Mouse (Mus musculus): Measurements from ENCODE around the gene Mecom. TPM values are rescaled to one million over a fixed set of nuclear protein-coding genes. Genes with fewer than 3 reads are reported as not detected.

Gene Mecom
- polyA plus RNA-seq, 1 experiment from 2014 or later, result 32.7 TPM

GRCm38 (mm10) chr3:30198227-30198626 is 349.6 kb downstream of the Mecom start:
- Histone ChIP-seq H3K27me3 (ENCODE audit: control insufficient read depth, insufficient read depth, low read length) (no peaks in the 10 kb centered on the region), H3K27ac (ENCODE audit: low read depth, low read length) (no peak overlapping the region), H3K9ac (ENCODE audit: low read length) (no peak overlapping the region), H3K9me3 (ENCODE audit: control insufficient read depth, low read length) (no peaks in the 10 kb centered on the region), H3K4me2 (no peak overlapping the region), H3K4me3 (ENCODE audit: low read depth, low read length) (no peak overlapping the region), H3K36me3 (ENCODE audit: control insufficient read depth, insufficient read depth, low read length) (no peaks in the 10 kb centered on the region), H3K4me1 (ENCODE audit: control insufficient read depth, insufficient read depth, low read length) (no peaks in the 10 kb centered on the region)
- ATAC-seq (ENCODE audit: low FRiP score), result no peak
- 85% methylated on average over 5 of the region's 5 CpGs for WGBS
- DNase-seq (ENCODE audit: low spot score, missing footprints), result no peak

- WGBS, result 91% methylated on average over 3 of the region's 3 CpGs
- ATAC-seq (ENCODE audit: low FRiP score) (no peak), DNase-seq (ENCODE audit: low spot score, missing footprints) (no peak)
- H3K4me3 ChIP-seq (ENCODE audit: low read depth, low read length), result no peak overlapping the region
- H3K9me3 ChIP-seq (ENCODE audit: control insufficient read depth, low read length), result no peaks in the 10 kb centered on the region
- peaks cover 4% of the 10 kb centered on the region for H3K4me1 ChIP-seq (ENCODE audit: control insufficient read depth, insufficient read depth, low read length)
- no peaks in the 10 kb centered on the region for H3K27me3 ChIP-seq (ENCODE audit: control insufficient read depth, insufficient read depth, low read length)
- H3K36me3 ChIP-seq (ENCODE audit: control insufficient read depth, insufficient read depth, low read length), result no peaks in the 10 kb centered on the region
- no peak overlapping the region for H3K4me2 ChIP-seq
- no peak overlapping the region for H3K9ac ChIP-seq (ENCODE audit: low read length)
- H3K27ac ChIP-seq (ENCODE audit: low read depth, low read length), result no peak overlapping the region
These were observed 352.6 kb downstream of the Mecom start for GRCm38 (mm10) chr3:30195186-30195585.

- Histone ChIP-seq H3K9ac (ENCODE audit: low read length) (no peak overlapping the region), H3K4me2 (no peak overlapping the region), H3K27ac (ENCODE audit: low read depth, low read length) (no peak overlapping the region), H3K27me3 (ENCODE audit: control insufficient read depth, insufficient read depth, low read length) (no peaks in the 10 kb centered on the region), H3K4me1 (ENCODE audit: control insufficient read depth, insufficient read depth, low read length) (peaks cover 4% of the 10 kb centered on the region), H3K4me3 (ENCODE audit: low read depth, low read length) (no peak overlapping the region), H3K36me3 (ENCODE audit: control insufficient read depth, insufficient read depth, low read length) (no peaks in the 10 kb centered on the region), H3K9me3 (ENCODE audit: control insufficient read depth, low read length) (no peaks in the 10 kb centered on the region)
- 32% methylated on average over 12 of the region's 12 CpGs for WGBS
- DNase-seq (ENCODE audit: low spot score, missing footprints), result no peak
- no peak for ATAC-seq (ENCODE audit: low FRiP score)
These were observed 355.4 kb downstream of the Mecom start for GRCm38 (mm10) chr3:30192294-30193007.

GRCm38 (mm10) chr3:30189325-30189724 is 358.5 kb downstream of the Mecom start:
- Histone ChIP-seq H3K4me3 (ENCODE audit: low read depth, low read length) (no peak overlapping the region), H3K36me3 (ENCODE audit: control insufficient read depth, insufficient read depth, low read length) (no peaks in the 10 kb centered on the region), H3K27me3 (ENCODE audit: control insufficient read depth, insufficient read depth, low read length) (no peaks in the 10 kb centered on the region), H3K9me3 (ENCODE audit: control insufficient read depth, low read length) (no peaks in the 10 kb centered on the region), H3K4me2 (no peak overlapping the region), H3K4me1 (ENCODE audit: control insufficient read depth, insufficient read depth, low read length) (peaks cover 4% of the 10 kb centered on the region), H3K27ac (ENCODE audit: low read depth, low read length) (no peak overlapping the region), H3K9ac (ENCODE audit: low read length) (no peak overlapping the region)
- no peak for ATAC-seq (ENCODE audit: low FRiP score)
- no peak for DNase-seq (ENCODE audit: low spot score, missing footprints)
- WGBS, result 80% methylated on average over 2 of the region's 2 CpGs

GRCm38 (mm10) chr3:30187812-30188469 is 359.9 kb downstream of the Mecom start:
- no peaks in the 10 kb centered on the region for H3K9me3 ChIP-seq (ENCODE audit: control insufficient read depth, low read length)
- H3K27me3 ChIP-seq (ENCODE audit: control insufficient read depth, insufficient read depth, low read length), result no peaks in the 10 kb centered on the region
- H3K4me2 ChIP-seq, result no peak overlapping the region
- 68% methylated on average over 5 of the region's 5 CpGs for WGBS
- no peaks in the 10 kb centered on the region for H3K36me3 ChIP-seq (ENCODE audit: control insufficient read depth, insufficient read depth, low read length)
- no peak overlapping the region for H3K9ac ChIP-seq (ENCODE audit: low read length)
- DNase-seq (ENCODE audit: low spot score, missing footprints) (no peak), ATAC-seq (ENCODE audit: low FRiP score) (no peak)
- H3K4me3 ChIP-seq (ENCODE audit: low read depth, low read length), result no peak overlapping the region
- H3K27ac ChIP-seq (ENCODE audit: low read depth, low read length), result no peak overlapping the region
- H3K4me1 ChIP-seq (ENCODE audit: control insufficient read depth, insufficient read depth, low read length), result peaks cover 4% of the 10 kb centered on the region

- Histone ChIP-seq H3K4me2 (no peak overlapping the region), H3K4me3 (ENCODE audit: low read depth, low read length) (no peak overlapping the region), H3K27me3 (ENCODE audit: control insufficient read depth, insufficient read depth, low read length) (no peaks in the 10 kb centered on the region), H3K9ac (ENCODE audit: low read length) (no peak overlapping the region), H3K36me3 (ENCODE audit: control insufficient read depth, insufficient read depth, low read length) (no peaks in the 10 kb centered on the region), H3K4me1 (ENCODE audit: control insufficient read depth, insufficient read depth, low read length) (no peaks in the 10 kb centered on the region), H3K27ac (ENCODE audit: low read depth, low read length) (no peak overlapping the region), H3K9me3 (ENCODE audit: control insufficient read depth, low read length) (no peaks in the 10 kb centered on the region)
- 84% methylated on average over 8 of the region's 8 CpGs for WGBS
- no peak for ATAC-seq (ENCODE audit: low FRiP score)
- DNase-seq (ENCODE audit: low spot score, missing footprints), result no peak
These were observed 365.9 kb downstream of the Mecom start for GRCm38 (mm10) chr3:30181807-30182481.

- no peak overlapping the region for H3K27ac ChIP-seq (ENCODE audit: low read depth, low read length)
- no peak overlapping the region for H3K4me3 ChIP-seq (ENCODE audit: low read depth, low read length)
- ATAC-seq (ENCODE audit: low FRiP score) (no peak), DNase-seq (ENCODE audit: low spot score, missing footprints) (no peak)
- no peaks in the 10 kb centered on the region for H3K27me3 ChIP-seq (ENCODE audit: control insufficient read depth, insufficient read depth, low read length)
- peaks cover 2% of the 10 kb centered on the region; the same call in 1 of the 2 replicates for H3K9me3 ChIP-seq (ENCODE audit: control insufficient read depth, low read length)
- WGBS, result 96% methylated on average over 5 of the region's 5 CpGs
- no peaks in the 10 kb centered on the region for H3K36me3 ChIP-seq (ENCODE audit: control insufficient read depth, insufficient read depth, low read length)
- no peaks in the 10 kb centered on the region for H3K4me1 ChIP-seq (ENCODE audit: control insufficient read depth, insufficient read depth, low read length)
- H3K9ac ChIP-seq (ENCODE audit: low read length), result no peak overlapping the region
- no peak overlapping the region for H3K4me2 ChIP-seq
These were observed 371.2 kb downstream of the Mecom start for GRCm38 (mm10) chr3:30176615-30177014.

GRCm38 (mm10) chr3:30173812-30174211 is 374.0 kb downstream of the Mecom start:
- no peaks in the 10 kb centered on the region for H3K27me3 ChIP-seq (ENCODE audit: control insufficient read depth, insufficient read depth, low read length)
- WGBS, result 80% methylated on average over 3 of the region's 3 CpGs
- H3K36me3 ChIP-seq (ENCODE audit: control insufficient read depth, insufficient read depth, low read length), result no peaks in the 10 kb centered on the region
- peaks cover 2% of the 10 kb centered on the region; the same call in 1 of the 2 replicates for H3K9me3 ChIP-seq (ENCODE audit: control insufficient read depth, low read length)
- no peak overlapping the region for H3K27ac ChIP-seq (ENCODE audit: low read depth, low read length)
- H3K4me1 ChIP-seq (ENCODE audit: control insufficient read depth, insufficient read depth, low read length), result no peaks in the 10 kb centered on the region
- H3K4me2 ChIP-seq, result no peak overlapping the region
- no peak overlapping the region for H3K9ac ChIP-seq (ENCODE audit: low read length)
- no peak overlapping the region for H3K4me3 ChIP-seq (ENCODE audit: low read depth, low read length)
- DNase-seq (ENCODE audit: low spot score, missing footprints), result no peak
- ATAC-seq (ENCODE audit: low FRiP score), result no peak
